Mouse (Mus musculus) splenic B cell, adult 2 months (primary cell): ENCODE data around the gene Rfx8.

ENCODE experiments used
- DNase-seq: peaks from one replicate; pipeline ENCODE4 v3.0.0-alpha.2; 2011; ENCODE audit warnings: low read depth, low spot score
- H3K27me3 ChIP-seq: 2 replicates; pipeline ENCODE4 v1.6.1; 2012; ENCODE audit warnings: mild to moderate bottlenecking, low read length, moderate library complexity, mixed read lengths; ENCODE audit not compliant: control insufficient read depth, poor library complexity, insufficient read depth, severe bottlenecking
- H3K36me3 ChIP-seq: 2 replicates; pipeline ENCODE4 v1.6.1; 2012; ENCODE audit warnings: mild to moderate bottlenecking, low read length, moderate library complexity, mixed read lengths; ENCODE audit not compliant: control insufficient read depth, poor library complexity, insufficient read depth, severe bottlenecking

Gene Rfx8

DNA sequence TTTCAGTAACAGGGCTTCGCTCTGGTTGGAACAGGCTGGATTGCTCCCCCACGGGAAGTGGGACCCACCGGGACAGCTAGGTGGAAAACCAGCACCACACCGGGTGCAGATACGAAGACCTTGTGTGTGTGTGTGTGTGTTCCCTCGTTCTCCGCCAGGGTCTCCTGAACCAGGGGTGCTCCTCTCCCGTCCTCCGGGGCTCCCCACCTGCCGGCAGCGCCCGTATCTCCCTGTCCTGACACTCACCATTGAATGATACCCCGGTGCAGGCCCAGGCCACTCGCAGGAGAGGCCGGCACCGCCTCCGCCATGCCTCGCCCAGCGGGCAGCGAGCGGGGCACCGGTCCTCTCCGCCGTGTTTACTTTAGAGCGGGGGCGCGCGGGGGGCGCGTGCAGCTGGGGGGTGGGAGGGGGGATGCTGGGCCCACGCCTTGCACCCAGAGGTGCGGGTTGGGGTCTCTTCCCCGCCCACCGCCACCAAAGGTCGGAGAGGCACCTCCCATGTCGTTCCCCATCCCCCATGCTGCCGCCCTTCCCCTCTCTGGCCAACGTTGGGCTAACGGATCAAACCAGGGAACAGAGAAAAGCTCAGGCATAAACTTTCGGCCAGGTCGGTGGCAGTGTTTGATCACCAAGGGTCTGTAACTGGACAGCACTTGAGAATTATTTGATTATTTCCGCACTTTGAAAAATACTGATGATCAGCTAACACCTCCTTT lies at the start of gene Rfx8:
Gene Rfx8 (minus strand): TSS at position 366 of the 719 bp plus-strand sequence.
- Histone ChIP-seq H3K36me3 (no peaks in the 10 kb centered on the region), H3K27me3 (no peaks in the 10 kb centered on the region; the same call in 1 of the 2 replicates)
- DNase-seq = no peak

DNA sequence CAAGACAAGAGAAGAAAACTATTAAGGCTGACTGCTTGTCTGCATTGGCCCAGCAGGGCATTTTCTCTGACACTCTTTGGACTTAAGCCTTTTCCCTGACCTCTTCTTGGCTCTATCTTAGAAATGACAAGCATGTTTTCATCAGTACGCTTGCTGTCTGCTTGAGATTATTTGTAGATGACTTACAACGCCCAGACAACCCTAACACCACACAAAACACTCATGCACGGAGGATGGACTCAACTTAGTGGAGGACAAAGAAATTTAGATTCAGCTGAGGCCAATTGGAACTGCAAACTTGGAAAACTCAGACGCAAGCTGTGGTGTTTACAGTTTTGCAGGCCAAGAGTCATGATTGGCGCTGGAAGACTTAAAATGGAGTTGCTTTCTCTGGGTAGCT lies 49.6 kb upstream of the Rfx8 start:
- H3K27me3 ChIP-seq = no peaks in the 10 kb centered on the region
- DNase-seq = no peak
- H3K36me3 ChIP-seq = no peaks in the 10 kb centered on the region

DNA sequence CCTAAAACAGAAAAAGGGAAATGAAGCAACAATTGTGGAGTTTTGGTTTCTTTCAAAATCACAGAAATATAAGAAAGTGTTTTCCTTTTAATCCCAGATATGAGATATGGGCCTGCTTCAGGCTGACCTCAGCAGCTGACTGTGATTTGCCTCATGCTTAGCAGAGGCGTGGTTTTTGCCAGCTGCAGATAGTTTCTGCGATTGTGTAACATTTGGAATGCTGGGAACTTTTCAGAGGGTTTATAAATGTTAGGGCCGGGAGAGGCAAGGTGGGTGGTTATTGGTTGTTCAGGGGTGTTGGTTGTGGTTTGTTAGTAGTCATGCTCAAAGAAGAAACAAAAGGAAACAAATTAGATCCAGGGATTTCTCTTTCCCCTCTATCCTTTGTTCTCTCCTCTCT lies 47.2 kb upstream of the Rfx8 start:
- DNase-seq = no peak
- H3K27me3 ChIP-seq = no peaks in the 10 kb centered on the region
- H3K36me3 ChIP-seq = no peaks in the 10 kb centered on the region

DNA sequence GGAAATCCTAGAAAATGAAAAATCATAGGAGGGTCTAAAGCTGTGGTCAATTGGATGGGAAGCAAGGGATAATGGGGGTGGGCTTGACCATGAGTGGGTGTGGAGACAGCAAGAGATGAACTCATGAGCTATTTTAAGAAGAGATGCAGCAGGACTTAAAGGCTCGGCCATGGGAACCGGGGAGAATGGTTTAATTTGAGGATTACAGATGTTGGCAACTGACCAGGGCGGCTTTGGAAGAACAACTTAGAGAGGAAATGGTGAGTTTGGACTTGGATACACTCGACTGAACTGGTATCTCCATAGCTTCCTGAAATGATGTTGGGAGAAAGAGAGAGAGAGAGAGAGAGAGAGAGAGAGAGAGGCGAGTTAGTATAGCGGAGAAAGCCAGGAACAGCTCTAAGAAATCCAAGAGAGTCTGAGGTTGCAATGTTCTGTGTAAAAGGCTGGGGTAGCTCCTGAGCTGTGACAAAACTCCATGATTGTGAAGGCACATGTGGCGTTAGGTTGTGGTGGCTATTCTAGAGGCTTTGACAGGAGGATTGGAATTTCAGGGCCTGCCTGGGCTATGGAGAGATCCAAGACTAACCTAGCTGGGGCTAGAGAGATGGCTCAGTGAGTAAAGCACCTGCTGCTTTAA lies 45.2 kb upstream of the Rfx8 start:
- no peaks in the 10 kb centered on the region for H3K36me3 ChIP-seq

DNA sequence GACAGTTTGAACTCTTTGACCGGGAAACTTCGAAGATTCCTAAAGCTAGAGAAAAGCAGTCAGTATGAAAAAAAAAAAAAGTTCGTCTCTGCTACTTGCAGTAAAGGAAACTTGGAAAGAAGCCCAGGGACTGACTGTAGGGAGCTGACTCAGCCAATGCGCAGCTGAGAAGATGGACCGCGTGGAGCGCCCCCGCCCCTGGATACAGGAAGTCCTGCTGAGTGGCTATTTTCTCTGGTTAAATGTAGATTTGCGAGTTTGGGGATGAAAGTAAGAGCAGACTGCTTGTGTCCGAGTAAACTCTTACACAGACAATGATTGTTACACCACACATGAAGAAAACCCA lies 41.2 kb upstream of the Rfx8 start:
- DNase-seq = peak; percentile 18
- no peaks in the 10 kb centered on the region for H3K36me3 ChIP-seq

More for the DNA sequence above, 45.2 kb upstream of the Rfx8 start:
- no peaks in the 10 kb centered on the region for H3K27me3 ChIP-seq
- DNase-seq = no peak

DNA sequence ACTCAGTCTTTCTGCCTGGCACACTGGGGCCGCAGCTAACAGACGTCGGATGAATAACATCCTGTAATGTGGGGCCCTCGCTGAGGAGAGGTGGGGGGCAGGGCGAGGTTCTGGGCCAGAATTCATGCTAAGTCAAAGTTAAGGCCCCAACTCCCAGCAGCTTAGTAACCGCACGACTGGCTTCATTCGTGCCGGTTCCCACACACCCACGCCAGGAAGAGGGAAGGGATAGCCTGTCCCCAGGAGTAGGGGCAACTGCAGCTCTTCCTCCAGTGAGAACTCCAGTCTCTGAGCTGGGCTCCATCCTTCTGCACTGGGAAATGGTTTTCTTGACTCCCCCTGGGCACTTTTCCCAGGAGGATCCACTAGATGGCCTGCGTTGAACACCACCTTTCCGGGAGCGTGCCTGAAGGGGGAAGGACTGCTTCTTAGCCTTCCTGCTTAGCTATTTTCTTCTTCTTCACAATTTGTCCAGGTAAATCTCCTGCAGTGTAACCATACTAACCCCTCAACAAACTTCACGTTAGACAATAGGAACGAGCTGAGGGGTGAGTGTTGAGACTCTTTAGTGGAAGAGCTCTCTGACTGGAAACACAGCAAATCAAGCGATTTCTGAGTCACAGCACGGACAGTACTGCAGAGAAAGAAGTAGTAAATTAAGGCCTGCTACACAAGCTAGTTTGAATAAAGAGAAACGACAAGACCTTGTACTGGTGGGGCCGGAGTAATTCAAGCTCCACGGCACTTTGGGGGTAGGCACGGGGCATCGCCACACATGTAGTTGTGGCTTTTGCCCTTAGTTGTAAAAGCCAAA lies 40.6 kb upstream of the Rfx8 start:
- Histone ChIP-seq H3K36me3 (no peaks in the 10 kb centered on the region), H3K27me3 (no peaks in the 10 kb centered on the region)
- DNase-seq = peak; percentile 25

More for the DNA sequence above, 41.2 kb upstream of the Rfx8 start:
- no peaks in the 10 kb centered on the region for H3K27me3 ChIP-seq

DNA sequence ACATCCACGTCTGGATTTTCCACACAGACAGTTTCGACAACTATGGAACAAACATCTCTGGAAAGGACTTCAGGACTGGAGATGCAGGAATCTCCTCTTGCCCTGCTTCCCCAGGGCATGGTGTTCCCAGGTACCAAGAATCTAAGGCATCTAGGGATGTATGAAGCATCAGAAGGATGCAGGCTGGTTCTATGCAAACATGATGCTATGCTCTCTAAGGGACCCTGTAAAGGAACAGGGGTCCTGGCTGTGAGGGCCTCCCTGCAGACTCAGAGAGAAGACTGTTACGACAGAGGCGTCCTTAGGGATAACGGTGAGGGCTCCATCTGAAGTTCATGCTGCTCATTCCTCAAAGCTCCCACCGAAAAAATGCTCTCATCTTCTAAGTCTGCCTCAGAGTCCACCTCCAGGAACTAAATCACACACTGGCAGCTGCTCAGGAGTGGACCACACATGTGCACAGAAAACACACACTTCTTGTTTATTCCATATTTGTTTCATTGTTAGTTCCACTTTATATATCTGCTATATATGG lies 39.5 kb upstream of the Rfx8 start:
- H3K27me3 ChIP-seq = no peaks in the 10 kb centered on the region
- no peak for DNase-seq
- H3K36me3 ChIP-seq = no peaks in the 10 kb centered on the region

DNA sequence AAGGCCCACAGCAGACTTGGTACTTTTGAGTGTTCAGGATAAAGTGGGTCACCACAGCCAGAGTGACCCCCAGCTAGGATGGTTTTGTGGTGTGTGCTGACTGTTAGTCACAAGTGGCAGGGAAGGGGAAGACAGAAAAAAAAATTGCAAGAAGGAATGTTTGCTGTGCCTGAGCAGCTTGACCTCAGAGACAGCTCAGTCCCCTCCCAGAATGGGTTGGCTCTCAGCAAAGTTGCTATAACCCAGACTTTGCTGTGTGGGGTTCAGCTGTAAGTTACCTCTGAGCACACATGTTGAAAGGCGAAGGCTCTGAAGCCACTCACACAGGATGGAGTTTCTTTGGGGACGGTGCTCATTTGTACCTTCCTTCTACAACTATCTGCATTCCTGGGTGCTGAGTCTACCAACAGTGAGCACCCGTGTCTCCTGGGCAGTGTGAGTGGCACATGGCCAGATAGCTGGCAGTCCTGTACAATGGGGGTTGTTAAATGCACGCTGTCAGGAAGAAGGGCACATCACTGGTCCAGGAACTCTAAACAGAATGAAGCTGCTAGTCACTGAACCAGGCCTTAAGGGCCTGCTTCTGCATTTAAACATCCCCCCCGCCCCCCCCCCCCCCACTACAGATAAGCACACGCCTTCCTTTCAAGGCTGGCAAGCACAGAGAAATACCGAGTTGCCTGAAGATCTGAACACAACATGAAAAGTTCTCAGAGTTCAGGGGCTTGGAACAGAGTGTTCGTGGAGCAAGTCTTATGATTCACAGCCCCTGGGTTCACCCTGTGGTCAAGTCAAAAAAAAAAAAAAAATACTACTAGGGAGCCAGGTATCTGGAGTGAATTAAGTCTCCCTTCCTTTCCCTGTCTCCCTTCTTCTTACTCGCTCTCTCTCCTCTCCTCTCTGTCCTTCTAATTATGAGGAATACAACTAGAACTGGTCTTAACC lies 38.7 kb upstream of the Rfx8 start:
- no peak for DNase-seq
- Histone ChIP-seq H3K27me3 (no peaks in the 10 kb centered on the region), H3K36me3 (no peaks in the 10 kb centered on the region)

DNA sequence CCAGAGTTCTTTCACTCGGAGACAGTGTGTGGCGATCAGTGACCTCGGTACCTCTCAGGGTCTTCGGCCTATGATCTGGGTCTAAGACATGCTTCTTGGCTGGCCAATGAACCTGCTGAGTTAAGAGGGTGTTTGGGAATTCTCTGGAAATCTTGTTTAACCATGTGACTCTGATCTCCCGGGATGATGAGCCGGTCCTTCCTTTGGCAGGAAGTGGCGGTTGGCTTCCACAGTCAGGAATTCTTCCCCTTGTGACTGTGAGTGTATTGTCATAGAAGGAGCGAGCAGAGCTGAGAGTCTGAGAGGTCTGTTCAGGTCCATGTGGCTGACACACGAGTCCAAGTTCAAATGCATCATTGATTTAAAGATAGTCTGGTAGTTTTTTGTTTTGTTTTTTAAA lies 37.4 kb upstream of the Rfx8 start:
- DNase-seq = no peak
- H3K36me3 ChIP-seq = no peaks in the 10 kb centered on the region

DNA sequence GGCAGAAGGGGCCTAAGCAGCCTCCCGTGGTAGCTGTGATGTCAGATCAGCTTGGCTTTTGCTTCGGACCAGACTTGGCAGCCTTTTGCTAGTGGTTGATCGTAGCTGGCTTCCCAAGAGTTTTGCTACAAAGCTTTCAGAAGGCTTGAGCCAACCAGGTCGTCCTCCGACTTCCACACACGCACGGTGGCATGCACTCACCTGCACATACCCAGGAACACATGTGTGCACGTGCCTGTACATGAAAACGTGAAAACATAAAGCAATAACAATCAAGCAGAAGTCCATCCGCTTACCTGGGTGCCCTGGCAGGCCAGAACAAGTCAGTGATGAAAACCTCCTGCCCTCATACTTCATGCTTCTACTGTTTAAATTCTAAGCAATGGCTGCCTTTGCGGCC lies 36.2 kb upstream of the Rfx8 start:
- Histone ChIP-seq H3K27me3 (no peaks in the 10 kb centered on the region), H3K36me3 (no peaks in the 10 kb centered on the region)
- DNase-seq = no peak

More for the DNA sequence above, 37.4 kb upstream of the Rfx8 start:
- no peaks in the 10 kb centered on the region for H3K27me3 ChIP-seq

DNA sequence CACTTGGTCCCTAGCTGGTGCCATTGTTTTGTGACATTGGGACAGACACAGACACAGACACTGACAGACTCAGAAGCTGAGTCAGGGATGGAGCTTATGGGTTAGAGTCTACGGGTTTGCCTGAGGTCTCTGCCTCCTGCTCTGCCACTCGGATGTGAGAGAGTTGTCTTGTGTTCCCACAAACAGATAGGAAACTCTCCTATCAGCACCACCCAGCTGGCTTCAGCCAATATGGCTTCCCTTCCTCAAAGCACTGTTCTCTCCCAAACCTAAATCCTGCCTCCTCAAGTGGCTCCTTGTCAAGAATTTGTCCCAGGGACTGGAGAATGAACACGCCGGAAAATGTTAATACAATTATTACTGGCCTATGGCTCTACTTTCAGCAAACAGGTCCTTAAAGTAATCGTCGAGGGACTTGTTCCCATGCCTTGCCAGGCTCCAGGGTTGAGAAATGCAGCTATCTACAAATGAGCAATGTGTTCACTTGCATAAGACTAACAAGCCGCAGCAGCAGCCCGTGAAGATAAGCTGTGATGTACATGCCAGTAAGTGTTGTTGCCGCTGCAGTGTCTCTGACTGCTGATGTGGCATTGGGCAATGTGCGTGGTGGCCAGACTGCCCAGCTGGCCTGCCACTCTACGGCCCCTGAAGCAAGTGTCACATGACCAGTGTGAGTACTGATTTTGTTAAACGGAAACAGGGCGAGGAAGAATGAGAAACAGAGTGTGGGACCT lies 33.6 kb upstream of the Rfx8 start:
- no peaks in the 10 kb centered on the region for H3K36me3 ChIP-seq
- no peak for DNase-seq
- H3K27me3 ChIP-seq = no peaks in the 10 kb centered on the region

DNA sequence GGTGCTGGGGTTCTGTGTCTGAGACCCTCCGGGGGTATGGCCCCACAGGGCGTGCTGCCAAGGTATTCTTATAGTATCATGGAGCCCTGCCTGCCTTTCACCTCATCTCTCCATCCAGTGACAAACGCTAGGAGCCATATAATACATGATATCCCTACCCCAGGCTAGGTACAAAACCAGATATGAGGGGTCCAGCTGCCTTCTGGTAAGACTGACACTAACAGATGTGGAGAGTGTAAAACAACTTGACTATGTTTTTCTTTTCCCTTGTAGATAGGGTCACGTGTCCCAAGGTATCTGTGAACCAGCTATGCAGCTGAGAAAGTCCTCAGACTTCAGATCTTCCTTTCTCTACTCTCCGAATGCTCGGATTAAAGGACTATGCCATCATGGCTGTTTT lies 30.7 kb upstream of the Rfx8 start:
- no peaks in the 10 kb centered on the region for H3K36me3 ChIP-seq
- no peak for DNase-seq
- no peaks in the 10 kb centered on the region for H3K27me3 ChIP-seq

DNA sequence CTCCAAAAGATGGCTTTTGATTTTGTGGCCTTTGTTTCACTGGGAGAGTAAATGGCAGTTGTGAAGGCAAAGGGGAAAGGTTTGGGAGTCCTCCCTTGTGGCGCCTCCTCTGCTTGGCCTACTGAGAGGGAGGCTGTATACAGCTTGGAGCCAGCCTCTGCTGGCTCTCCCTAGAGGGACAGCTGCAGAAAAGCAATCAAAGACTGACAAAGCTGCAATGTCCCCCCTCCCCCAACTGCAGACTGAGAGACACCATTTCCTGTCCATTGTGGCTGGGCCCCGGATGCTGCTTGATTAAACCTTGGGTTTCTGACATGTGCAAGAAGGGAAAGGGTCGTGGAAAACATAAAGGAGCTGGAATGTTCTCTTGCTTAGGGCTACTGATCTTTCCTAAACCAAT lies 28.9 kb upstream of the Rfx8 start:
- Histone ChIP-seq H3K27me3 (no peaks in the 10 kb centered on the region), H3K36me3 (no peaks in the 10 kb centered on the region)
- no peak for DNase-seq

DNA sequence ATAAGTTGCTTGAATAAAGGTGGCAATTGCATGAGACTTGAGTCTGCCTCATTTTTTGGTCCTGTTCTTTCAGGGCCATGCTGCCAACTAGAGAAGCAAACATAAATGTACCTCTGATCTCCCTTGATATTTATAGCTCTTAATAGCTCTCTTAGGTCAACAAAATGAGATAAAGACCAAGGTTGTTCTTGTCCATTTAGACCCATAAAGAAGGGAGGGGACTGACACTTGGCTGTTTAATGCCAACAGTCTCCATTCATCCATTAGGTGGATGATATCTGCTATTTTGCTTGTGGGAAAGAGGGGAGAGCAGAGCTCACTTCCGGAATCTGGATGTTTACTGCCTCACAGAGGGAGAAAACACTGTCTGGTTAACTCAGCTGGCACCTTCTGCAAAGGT lies 28.4 kb upstream of the Rfx8 start:
- no peak for DNase-seq

More for the DNA sequence above, 28.4 kb upstream of the Rfx8 start:
- H3K36me3 ChIP-seq = no peaks in the 10 kb centered on the region
- H3K27me3 ChIP-seq = no peaks in the 10 kb centered on the region
